Mouse (Mus musculus) liver, postnatal 0 days (tissue): ENCODE data around the gene Gmfg.

Experiments used
- CTCF ChIP-seq: sonication (generic); IDR thresholded peaks from 2 replicates; pipeline ENCODE4 v1.5.1; 2016; ENCODE audit warnings: antibody characterized with exemption, low read depth
- EP300 ChIP-seq: IDR thresholded peaks from 2 replicates; pipeline ENCODE4 v1.6.1; 2016; ENCODE audit warnings: antibody characterized with exemption, low read depth, mild to moderate bottlenecking

- no peak for TF ChIP-seq CTCF
- no peak for TF ChIP-seq EP300
Observed at GRCm38 (mm10) chr7:28484192-28484591, 46.9 kb downstream of the Gmfg start.
